Mouse (Mus musculus) lung, postnatal 10 days (tissue): Measurements from ENCODE around the gene Dscam.

Experiments
- DNase-seq: peaks from one replicate; pipeline ENCODE4 v3.0.0; 2021

Dscam gene

DNA sequence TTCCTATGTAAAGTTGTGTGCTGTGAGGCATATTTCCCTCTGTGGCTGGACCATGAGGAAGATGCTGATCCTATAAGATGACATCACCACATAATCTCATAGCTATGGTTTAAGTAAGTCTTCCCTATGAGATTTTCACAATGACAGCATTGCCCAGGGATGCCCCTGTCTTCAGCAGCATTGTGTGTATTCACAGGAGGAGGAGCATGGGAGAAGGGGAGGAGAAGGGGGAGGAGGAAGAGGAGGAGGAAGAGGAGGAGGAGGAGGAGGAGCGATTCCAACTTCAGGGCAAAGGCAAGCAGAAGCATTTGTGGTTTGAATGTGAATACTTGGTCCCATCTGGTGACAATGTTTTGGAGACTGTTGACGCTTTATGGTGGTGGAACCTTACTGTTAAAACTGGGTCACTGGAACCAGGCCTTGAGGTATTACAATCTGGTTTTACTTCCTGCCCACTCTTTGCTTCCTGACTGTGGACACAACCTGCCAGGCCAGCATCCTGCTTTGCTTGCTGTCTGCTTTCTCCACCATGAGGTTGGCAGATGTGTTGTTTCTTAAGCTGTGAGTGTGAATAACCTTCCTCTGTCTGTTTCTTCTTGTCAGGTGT lies 154.2 kb downstream of the Dscam start:
- DNase-seq = no peak

DNA sequence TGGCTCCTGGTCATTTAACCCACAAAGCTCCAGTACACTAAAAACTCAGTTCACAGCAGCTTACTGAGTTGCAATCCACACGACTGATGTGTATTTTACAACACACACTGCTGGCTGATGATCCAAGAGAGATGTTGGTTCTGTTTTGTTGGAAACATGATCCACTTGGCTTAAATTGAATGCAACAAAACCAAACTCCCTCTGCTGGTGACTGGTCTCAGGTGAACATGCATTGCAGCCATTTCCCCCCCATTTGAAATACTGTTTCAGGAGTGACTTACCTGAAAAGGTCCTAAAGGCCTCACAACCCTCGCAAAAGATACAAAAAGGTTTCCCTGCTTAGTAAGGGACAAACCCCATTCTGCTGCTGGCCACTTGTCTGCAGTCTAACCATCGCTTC lies 156.2 kb downstream of the Dscam start:
- no peak for DNase-seq

DNA sequence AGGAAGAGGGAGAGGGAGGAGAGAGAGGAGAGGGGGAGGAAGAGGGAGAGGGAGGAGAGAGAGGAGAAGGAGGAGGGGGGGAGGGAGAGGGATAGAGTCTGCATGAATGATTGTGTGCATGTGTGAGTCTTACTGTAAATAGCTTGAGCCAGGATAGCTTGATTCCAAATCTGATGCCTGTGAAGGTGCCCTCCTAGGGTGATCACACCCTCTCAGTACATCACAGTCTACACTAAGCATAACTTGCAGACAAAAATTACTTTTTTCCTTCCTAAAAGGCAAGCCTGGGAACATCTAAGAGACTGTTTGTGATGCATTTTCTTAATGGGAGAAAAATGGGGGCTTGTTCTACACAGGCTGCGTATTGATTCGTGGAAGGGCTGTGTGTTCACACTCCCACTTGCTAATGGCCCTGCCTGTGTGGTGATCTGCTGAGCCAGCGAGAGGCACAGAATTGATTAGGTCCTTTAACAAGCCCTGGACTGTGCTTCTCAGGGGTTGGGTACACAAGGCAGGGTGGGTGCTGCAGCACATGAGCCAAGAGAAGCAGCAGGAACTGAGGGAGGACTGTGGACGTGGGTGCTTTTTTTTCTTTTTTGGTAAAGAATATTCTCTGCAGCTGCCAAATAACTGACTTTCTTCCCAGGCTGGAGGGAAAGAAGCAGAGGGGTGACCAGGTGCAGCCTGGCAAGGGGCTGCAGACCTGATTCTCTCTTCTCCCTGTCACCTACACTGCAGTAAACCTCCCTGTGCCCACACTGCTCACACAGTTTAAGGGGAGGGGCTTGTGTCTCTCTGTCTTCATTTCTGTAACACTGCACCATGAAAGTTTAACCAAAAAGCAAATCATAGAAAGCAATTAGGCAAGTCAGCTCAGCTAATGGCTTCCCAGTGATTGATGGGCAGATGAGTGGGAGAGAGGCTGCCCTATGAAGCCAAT lies 161.2 kb downstream of the Dscam start:
- no peak for DNase-seq

DNA sequence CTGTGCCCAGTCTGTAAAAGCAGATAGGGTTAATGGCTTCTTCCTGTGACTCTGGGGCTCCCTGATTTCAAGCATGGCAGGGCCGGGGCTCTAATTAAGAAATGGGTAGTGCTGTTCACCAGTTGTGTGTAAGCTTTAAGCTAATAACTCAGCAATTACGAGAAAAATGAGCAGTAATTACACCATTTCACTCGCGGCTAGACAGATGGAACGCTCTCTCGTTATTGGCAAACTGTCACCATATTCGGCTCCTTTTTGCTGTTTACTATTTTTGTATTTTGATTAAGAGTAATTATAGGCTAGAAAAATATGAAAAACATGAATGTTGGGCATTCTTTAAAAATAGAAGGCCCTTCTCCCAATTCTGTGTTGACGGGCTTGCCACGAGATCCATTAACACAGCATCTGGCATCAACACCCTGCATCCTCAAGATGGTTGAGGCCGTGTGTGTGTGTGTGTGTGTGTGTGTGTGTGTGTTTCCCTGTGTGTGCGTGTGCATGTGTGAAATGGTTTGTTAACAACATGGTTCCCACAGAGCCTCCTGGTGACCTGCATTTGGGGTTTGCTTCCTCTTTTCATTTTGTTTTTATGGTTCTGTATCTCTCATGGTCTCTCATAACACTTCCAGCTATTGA lies 162.5 kb downstream of the Dscam start:
- no peak for DNase-seq

DNA sequence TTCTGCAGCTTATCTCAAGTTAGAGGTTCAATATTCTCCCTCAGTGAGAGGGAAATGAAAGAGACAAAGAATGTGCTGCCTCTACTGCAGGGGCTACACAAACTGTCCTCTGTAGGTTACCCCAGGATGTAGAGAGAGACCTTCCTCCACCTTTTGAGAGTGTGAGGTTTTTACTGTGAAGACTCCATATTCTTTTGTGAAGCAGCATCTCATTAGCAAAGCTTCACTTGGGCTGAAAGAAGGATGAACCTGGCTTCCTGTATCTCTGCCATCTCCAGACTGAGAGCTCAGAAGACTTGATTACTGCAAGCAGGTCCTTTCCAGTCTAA lies 163.7 kb downstream of the Dscam start:
- no peak for DNase-seq

DNA sequence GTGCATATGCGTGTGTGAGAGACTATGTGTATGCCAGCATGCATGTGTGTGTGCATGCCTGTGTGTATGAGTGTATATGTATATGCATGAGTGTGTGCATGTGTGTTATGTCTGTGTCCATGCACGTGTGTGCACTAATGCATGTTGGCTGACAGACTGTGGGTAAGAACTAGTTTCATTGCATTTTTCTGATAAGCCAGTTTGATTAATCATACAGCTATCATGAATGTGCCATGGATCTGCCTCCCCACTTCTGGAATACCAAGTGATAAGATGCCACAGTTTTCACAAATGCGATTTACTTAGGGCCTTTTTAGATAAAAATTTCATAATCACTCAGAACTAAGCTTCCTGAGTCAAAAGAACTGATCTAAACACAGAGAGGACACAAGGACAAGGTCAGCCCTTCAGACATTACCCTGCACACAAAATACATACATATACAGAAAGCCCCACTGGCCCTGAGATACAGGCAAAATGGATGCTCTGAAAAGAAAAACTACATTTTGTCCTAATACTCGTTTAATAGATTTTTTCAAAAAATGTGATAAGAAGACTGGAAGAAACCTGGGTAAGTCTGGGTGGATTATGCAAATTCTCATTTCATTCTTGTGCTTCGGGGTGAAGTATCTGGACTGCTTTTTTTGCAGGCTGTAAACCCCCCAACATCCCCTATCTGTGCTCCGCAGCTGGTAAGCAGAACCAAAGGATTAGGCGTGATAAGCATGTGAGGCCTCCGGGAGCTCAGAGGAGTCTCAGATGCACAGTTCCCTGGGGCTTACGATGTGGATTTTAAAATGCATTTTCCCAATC lies 164.3 kb downstream of the Dscam start:
- DNase-seq = no peak

DNA sequence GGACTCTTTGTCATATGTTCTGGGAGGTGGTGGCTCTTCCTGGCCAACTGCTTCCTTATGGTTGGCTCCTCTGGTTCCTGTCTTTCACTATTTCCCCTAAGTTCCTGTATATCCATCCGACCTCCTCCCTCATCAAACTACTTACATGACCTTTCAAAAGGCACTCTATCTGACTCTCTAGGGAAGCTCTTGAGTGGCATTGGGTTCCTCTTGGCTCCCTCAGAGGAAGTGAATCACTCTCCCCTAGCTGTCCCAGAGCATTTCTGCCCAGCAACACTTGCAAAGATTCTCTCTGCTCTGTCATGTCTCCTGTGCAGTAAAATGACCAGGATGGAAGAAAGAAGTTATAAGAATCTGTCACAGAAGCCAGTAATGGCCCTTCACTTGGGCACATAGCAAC lies 166.6 kb downstream of the Dscam start:
- DNase-seq = no peak

DNA sequence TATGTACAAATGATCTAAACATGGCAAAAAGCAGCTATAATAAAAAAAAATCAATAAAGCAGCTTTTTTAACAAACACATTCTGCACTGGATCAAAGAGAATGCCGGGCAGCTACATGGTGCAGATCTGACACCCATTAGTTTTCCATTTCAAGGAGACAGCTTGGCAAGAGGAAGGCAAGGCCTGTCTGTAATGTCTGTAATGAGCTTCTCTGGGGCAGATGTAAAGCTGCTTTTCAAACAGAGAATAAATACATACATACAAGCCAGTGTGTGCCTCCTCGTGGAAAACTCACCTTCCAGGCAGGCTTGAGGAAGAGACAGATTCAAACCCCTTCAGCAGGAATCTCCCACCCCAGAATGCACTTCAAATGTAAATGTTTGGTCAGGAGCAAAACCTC lies 167.7 kb downstream of the Dscam start:
- no peak for DNase-seq

DNA sequence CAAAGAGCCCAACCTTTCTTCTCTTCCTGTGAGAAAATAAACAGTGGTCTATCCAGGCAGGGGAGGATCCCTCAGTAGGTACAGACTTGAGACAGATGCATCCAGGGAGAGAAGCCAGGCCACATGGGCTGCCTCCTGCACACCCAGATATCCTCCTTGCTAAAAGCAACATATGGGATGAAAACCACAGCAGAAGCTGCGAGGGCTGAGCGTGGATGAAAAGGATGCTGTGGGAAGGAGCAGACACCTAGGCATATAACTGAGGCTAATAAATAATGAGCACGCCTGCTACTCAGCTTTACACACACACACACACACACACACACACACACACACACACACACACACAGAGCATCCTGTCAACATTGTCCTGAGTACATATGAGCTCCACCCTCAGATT lies 168.4 kb downstream of the Dscam start:
- DNase-seq = no peak

DNA sequence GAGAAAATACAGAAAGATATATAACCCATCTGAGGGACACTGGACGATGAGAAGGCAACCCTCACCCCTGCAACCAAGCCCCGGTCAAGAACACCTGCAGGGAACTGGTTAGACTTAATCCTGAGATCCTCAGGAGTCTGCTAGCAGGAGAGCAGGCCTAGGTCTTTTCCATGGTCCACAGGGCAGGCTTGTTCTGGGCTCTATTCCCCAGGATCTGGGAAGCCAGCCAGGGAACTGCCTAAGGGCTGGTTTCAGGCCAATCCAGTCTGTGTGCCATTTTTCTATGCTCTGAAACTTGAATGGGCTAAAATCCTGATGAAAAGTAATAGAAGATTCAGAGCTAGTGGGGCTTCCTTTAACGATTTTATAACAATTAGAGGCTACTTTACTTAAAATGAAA lies 173.7 kb downstream of the Dscam start:
- DNase-seq = peak; percentile 54

DNA sequence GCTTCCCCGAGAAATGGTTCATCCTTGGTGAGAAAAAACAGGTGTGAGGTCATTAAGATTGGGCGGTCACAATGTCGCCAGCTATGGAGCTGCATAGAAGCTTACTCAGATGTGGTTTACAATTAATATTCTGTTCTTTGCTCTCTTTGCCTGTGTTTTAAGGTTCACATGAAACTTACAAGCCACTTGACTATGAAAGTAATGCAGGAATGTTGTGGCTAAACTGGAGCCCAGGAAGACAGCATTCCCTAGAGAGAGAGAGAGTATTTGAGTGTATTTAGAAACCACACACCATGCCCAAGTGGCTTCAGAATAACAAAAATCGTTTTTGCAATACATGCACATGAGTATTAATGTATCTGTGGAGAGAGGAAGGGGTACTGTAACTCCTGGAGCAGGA lies 174.7 kb downstream of the Dscam start:
- no peak for DNase-seq

DNA sequence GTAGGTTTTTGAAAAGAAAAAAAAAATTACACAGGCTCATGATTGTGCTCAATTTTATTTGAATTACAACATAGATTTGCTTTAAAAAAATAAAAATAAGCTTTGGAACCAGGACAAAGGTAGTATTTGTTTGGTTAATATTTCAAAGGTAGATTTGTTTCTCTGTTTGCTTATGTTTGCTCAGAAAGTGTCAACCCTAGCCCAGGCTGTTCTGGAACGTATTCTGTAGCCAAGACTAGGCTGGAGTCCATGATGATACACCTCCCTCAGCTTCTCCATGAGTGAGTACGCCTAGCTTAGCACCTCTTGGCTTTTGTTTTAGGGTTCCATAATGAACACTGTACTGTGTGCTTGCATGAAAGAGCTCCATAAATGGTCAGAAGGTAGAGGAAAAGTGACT lies 183.2 kb downstream of the Dscam start:
- DNase-seq = no peak

DNA sequence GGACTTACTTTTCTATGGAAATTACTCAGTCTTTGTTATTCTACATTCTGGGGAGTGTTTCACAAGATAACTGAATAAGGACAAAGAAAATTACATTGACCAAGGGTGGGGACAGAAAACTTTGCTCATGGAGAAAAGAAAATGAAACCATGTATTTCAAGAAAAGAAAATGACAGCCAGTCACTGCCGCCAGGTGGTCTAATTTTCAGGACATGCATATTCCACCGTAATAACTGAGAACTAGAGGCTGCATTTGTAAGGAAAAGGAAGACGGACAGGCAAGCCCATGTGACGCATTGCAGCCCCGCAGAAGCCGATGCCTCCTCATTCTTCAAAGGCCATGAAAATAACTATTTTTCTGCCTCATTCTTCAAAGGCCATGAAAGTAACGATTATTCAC lies 197.3 kb downstream of the Dscam start:
- DNase-seq = no peak

DNA sequence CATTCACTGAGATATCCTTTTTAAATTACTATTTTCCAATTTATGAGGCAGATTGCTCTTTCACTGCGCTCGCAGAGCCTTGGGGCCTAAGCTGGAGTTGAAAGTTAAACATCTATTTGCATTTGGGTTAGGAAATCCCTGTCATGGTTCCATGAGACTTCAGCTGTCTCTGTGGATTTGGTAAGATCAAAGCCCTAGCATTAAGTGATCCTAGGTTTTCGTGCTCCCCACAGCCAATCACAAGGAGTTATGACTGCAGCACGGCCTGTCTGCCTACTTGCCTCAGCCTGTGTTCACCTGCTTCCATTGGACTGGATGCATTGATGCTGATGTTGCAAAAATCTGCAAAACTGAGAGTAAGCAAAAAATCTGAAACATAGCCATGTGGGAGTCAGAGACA lies 198.8 kb downstream of the Dscam start:
- DNase-seq = no peak

DNA sequence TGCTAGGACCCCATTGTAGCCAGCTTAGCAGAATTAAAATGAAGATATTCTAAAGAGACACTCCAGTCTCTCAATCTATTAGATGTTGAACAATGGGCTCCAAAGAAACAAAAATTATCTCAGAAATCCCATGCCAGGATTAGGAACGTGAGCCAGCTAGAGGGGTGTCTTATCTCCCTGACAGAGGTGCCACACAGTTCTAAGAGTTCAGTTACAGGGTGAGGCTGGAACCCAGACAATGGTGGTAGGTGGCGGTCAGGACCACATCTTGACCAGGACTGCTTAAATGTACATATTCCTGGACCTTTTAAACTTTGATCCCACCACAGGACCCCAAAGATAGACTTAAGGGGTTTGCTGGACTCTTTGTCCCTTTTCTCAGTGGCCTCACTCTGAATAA lies 200.1 kb downstream of the Dscam start:
- DNase-seq = no peak

DNA sequence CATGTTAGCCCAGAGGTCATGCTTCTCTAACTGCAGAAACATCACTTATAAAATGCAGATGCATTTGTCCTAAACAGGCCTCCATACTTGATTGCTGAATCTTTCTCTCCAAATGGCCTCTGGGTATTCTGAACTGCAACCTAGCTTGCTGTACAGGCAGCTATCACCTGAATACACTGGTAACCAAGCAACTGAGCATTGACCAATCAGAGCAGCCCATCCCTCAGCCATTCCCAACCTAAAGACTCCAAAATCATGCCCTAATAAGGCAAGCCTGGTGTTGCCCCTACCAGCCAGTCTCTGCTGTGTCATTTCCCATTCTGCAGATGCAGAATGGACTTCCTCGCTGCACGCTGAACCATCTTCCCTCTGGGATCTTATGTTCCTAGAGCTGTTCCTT lies 200.9 kb downstream of the Dscam start:
- no peak for DNase-seq

DNA sequence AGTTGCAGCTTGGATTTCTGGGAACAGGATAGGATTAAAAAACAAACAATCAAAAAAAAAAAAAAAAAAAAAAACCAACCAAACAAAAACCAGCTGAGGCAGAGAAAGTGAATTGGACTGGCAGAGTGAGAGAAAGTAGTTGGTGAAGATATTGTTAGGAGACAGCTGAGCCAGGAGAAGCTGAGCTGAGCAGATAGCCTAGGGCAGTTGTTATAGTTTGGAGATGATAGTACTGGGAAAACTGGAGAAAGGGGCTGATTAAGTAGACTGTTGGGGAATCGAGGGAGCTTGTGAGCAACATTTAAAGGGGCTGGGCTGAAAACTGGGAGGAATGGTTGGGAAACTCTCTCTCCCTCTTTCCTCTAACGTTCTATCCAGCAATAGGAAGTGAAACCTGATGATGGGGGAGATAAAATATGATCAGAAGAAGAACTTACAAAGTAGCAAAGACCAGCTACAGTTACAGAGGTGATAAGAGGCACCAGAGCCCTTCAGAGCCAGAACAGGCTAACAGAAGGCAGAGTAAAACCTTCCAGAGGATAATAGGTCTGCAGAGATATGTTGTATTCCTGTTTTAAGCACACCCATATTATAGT lies 201.6 kb downstream of the Dscam start:
- DNase-seq = no peak

DNA sequence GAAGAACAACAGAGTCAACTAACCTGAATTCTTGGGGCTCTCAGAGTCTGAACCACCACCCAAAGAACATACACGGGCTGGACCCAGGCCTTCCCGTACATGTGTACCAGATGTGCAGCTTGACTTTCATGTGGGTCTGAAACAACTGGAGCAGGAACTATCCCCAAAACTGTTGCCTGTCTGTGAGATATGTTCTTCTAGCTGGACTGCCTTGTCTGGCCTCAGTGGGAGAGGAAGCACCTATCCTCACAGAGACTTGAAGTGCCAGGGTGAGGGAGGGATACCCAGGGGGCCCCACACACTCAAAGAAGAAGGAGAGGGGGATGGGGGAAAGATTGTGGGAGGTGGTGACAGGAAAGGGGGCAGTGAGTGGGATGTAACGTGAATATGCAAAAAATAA lies 210.9 kb downstream of the Dscam start:
- DNase-seq = no peak

DNA sequence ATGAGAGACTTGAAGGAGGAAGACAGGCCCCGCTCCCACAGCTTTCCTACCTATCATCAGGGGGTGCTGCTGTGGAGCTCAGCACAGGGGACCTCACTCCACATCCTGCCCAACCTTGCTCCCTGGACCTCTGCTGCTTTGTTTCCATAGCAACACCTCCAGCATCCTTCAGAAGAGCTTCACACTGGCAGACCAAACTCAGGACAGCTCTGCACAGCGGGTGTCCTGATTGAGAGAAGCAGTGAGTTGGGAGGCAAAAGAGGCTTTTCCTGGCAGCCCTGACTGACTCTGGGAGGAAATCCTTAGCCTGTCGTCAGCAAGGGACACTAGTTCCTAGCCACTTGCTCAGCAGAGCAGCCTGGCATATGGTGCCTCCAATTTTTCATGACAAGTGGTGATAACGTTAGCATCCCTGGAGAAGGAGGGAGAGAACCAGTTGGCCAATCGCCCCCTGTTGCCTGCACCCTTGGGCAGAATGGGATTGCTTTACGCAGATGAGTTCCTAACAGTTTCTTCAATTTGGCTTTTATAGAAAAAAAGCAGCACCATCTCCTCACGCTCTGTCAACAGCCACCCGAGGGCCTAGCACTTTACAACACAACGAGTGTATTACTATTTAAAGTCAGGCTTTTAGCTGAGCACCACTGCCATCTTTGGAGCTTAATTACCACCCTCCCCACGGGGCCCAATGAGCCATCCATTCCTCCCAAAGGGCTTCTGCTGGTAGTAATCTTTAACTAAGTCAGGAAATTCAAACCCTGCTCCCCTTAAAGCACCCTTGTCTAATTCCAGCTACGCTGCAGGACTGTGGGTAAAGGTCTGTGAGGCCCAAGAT lies 224.9 kb downstream of the Dscam start:
- DNase-seq = no peak

DNA sequence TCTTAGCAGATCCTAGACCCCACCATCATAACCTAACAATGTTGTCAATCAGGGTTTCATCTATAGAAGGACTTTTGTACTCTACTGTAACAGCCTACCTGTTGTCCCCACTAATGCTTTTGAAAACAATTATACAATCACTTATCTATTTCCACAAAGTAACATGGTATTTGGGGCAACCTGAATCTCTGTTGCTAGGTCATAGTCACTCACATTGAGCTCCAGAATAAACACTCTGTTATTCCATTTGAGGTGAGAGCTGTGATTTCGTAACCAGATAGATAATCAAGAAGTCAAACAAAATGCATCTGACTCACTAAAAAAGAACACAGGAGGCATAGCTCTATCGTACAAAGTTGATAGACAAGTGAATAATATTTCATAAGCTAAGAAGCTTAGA lies 226.9 kb downstream of the Dscam start:
- no peak for DNase-seq

DNA sequence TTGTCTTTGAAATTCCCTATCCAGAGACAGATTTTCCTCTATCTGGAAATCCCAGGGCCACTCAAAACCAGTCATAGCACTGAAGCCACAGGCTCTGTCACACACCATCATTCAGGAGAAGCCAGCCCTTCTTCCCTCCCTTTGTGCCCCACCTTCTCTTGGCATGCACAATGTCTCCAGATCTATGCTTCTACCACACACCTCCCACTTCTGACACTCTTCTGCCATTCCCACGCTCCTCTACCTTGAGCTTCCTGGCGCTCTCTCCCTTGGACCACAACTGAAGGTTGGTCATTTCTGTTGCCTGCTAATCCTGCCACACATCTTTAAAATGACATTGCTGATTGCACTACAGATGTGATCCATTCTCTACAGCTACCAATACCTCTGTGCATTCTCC lies 235.8 kb downstream of the Dscam start:
- no peak for DNase-seq

DNA sequence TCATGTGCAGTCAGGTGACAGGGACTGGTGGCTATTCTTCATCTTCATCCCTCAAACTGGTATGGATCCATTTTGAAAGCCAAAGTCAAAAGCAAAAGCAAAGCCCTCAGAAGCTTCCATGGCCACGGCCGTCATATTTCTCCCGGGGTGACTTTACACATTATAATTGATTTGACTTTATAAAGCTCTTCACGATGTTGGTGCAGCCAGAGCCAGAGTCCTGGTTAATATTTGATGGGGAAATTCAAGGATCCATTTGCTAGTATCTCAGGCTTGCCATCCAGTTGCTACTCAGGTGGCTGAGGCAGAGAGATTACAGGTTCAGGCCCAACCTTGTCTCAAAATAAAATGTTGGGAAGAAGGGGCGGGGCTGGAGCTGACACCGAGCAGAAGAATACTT lies 238.3 kb downstream of the Dscam start:
- no peak for DNase-seq
